Mouse (Mus musculus) 416B (cell line): ENCODE measurements around the gene Taf15.
"Not testable (repeated sequence)": the region's sequence is repeated elsewhere in the genome, so short reads cannot be mapped to it uniquely, and the experiment has no call there.

Source experiments
- DNase-seq: peaks from one replicate; pipeline ENCODE4 v3.0.0; 2011; ENCODE audit warnings: low read depth

Taf15 gene

GRCm38 (mm10) chr11:83536831-83537230 is 63.9 kb downstream of the Taf15 start:
- no peak for DNase-seq

- DNase-seq = no peak
These were observed 65.9 kb downstream of the Taf15 start for GRCm38 (mm10) chr11:83538705-83539314.

GRCm38 (mm10) chr11:83540931-83541330 is 68.0 kb downstream of the Taf15 start:
- no peak for DNase-seq

GRCm38 (mm10) chr11:83541415-83541814 is 68.5 kb downstream of the Taf15 start:
- DNase-seq = no peak

GRCm38 (mm10) chr11:83544214-83544613 is 71.3 kb downstream of the Taf15 start:
- peak; percentile 97 for DNase-seq

- peak; percentile 95 for DNase-seq
These were observed 77.3 kb downstream of the Taf15 start for GRCm38 (mm10) chr11:83550186-83550632.

- not testable (repeated sequence) for DNase-seq
These were observed 78.2 kb downstream of the Taf15 start for GRCm38 (mm10) chr11:83551037-83551436.

GRCm38 (mm10) chr11:83551668-83552067 is 78.8 kb downstream of the Taf15 start:
- no peak for DNase-seq
